Mouse (Mus musculus) embryo, embryonic 10 days (tissue): Measurements from ENCODE around the gene Camk2g.

Experiments
- DNase-seq: peaks from one replicate; pipeline ENCODE4 v3.0.0-alpha.2; 2015; ENCODE audit warnings: low spot score

The Camk2g gene

GRCm38 (mm10) chr14:20700362-20700761, 93.5 kb downstream of the Camk2g start:
- no peak for DNase-seq

GRCm38 (mm10) chr14:20698515-20698914, 95.4 kb downstream of the Camk2g start:
- no peak for DNase-seq

- peak; percentile 62 for DNase-seq
Measured at GRCm38 (mm10) chr14:20696986-20697385, 96.9 kb downstream of the Camk2g start.

- no peak for DNase-seq
Measured at GRCm38 (mm10) chr14:20695761-20696520, 97.9 kb downstream of the Camk2g start.

- DNase-seq: peak; percentile 94
Measured at GRCm38 (mm10) chr14:20694884-20695760, 98.8 kb downstream of the Camk2g start, which contains the start of gene Fut11. Fut11 (plus strand) TSS chr14:20694968.

- DNase-seq: no peak
Measured at GRCm38 (mm10) chr14:20694185-20694883, 99.6 kb downstream of the Camk2g start.

- DNase-seq: no peak
Measured at GRCm38 (mm10) chr14:20693589-20694101, 100.2 kb downstream of the Camk2g start.

GRCm38 (mm10) chr14:20691772-20692171, 102.1 kb downstream of the Camk2g start:
- DNase-seq: no peak

- no peak for DNase-seq
Measured at GRCm38 (mm10) chr14:20689009-20689408, 104.9 kb downstream of the Camk2g start.

GRCm38 (mm10) chr14:20686576-20686975, 107.3 kb downstream of the Camk2g start:
- DNase-seq: no peak
